In genomic region chr9:74277752-74278385, GRCm38 (mm10) we compare ENCODE assay signal across 13 mouse cellular contexts.
A peak's percentile ranks its signal among the peaks of the same experiment; 100 is the strongest.
DNase-seq lines count a peak whose midpoint lies in the region; ATAC-seq lines count a peak whose summit lies in the region.
"Had no signal": no experiment of that assay in that cellular context is flagged by ENCODE, and none has a peak within 500 bp of the region (broad histone marks: within the 10 kb centered on the region; RNA-seq: fewer than 3 reads in every experiment).

No protein-coding gene starts in this region.

- peak overlapping the region; percentile 39 for H3K4me2 ChIP-seq in hindbrain, embryonic 14.5 days (replicated peaks)
- peak overlapping the region; percentile 48 for H3K4me2 ChIP-seq in midbrain, embryonic 16.5 days (ENCODE audit: low read length)
- H3K4me2 ChIP-seq: heart, embryonic 13.5 days; kidney, embryonic 15.5 days; limb, embryonic 12.5 days had no signal

- ATAC-seq in hindbrain, embryonic 14.5 days (ENCODE audit: low FRiP score) = peak; percentile 46; the same call in 1 of the 2 replicates
- ATAC-seq in midbrain, embryonic 16.5 days = peak; percentile 70
- ATAC-seq: CD4-positive, CD25-positive, alpha-beta regulatory T cell, adult 4 months had no signal

- DNase-seq in brain, embryonic 18.5 days (ENCODE audit: low read depth, low spot score) = peak; percentile 18
- peak; percentile 44 for DNase-seq in embryo, embryonic 9.5 days (ENCODE audit: extremely low spot score)
- DNase-seq in hindbrain, embryonic 14.5 days (ENCODE audit: low spot score) = peak; percentile 61
- DNase-seq in thymus, postnatal 10 days (ENCODE audit: low spot score in 2 of 2) = no peak
- no peak for DNase-seq in yolk sac, embryonic 10.5 days (ENCODE audit: low spot score)
- no peak for DNase-seq in cerebellum, postnatal 25 days
- no peak for DNase-seq in kidney, postnatal 36 days
- DNase-seq: gastrocnemius, postnatal 10 days had no signal

- no peak overlapping the region for H3K9ac ChIP-seq in hindbrain, embryonic 14.5 days
- no peak overlapping the region for H3K9ac ChIP-seq in midbrain, embryonic 16.5 days (ENCODE audit: low read depth, low read length)
- H3K9ac ChIP-seq: heart, embryonic 13.5 days; kidney, embryonic 15.5 days; limb, embryonic 12.5 days had no signal

- no peaks in the 10 kb centered on the region for H3K27me3 ChIP-seq in hindbrain, embryonic 14.5 days (ENCODE audit: control insufficient read depth, insufficient read depth, low read length)
- H3K27me3 ChIP-seq in midbrain, embryonic 16.5 days (ENCODE audit: control insufficient read depth, insufficient read depth, low read depth, low read length) = no peaks in the 10 kb centered on the region
- H3K27me3 ChIP-seq: kidney, embryonic 15.5 days; limb, embryonic 12.5 days had no signal

- peaks cover 21% of the 10 kb centered on the region for H3K4me1 ChIP-seq in hindbrain, embryonic 14.5 days (replicated peaks; ENCODE audit: control insufficient read depth, insufficient read depth, low read length)
- peaks cover 18% of the 10 kb centered on the region for H3K4me1 ChIP-seq in midbrain, embryonic 16.5 days (ENCODE audit: control insufficient read depth, insufficient read depth, low read length)
- H3K4me1 ChIP-seq: limb, embryonic 12.5 days had no signal

- H3K9me3 ChIP-seq in hindbrain, embryonic 14.5 days (ENCODE audit: control insufficient read depth, low read length) = no peaks in the 10 kb centered on the region
- no peaks in the 10 kb centered on the region for H3K9me3 ChIP-seq in midbrain, embryonic 16.5 days (replicated peaks; ENCODE audit: control insufficient read depth, low read length, poor library complexity, severe bottlenecking)
- H3K9me3 ChIP-seq: heart, embryonic 13.5 days; kidney, embryonic 15.5 days; limb, embryonic 12.5 days had no signal

- 10% methylated on average over 14 of the region's 14 CpGs for WGBS in hindbrain, embryonic 14.5 days
- WGBS in midbrain, embryonic 16.5 days = 15% methylated on average over 14 of the region's 14 CpGs

- no peak overlapping the region for H3K4me3 ChIP-seq in hindbrain, embryonic 14.5 days (replicated peaks; ENCODE audit: low read length)
- 0 out of 2 replicates have a peak overlapping the region, but pooled peaks have one; percentile 6 for H3K4me3 ChIP-seq in midbrain, embryonic 16.5 days (ENCODE audit: low read depth, low read length)
- H3K4me3 ChIP-seq: heart, embryonic 13.5 days; kidney, embryonic 15.5 days; limb, embryonic 12.5 days had no signal

- H3K27ac ChIP-seq in hindbrain, embryonic 14.5 days = peak overlapping the region; percentile 9; the same call in 1 of the 2 replicates
- no peak overlapping the region for H3K27ac ChIP-seq in midbrain, embryonic 16.5 days (ENCODE audit: low read length)
- H3K27ac ChIP-seq: heart, embryonic 13.5 days; kidney, embryonic 15.5 days; limb, embryonic 12.5 days had no signal

- no peaks in the 10 kb centered on the region for H3K36me3 ChIP-seq in hindbrain, embryonic 14.5 days (replicated peaks; ENCODE audit: control insufficient read depth, insufficient read depth)
- no peaks in the 10 kb centered on the region for H3K36me3 ChIP-seq in midbrain, embryonic 16.5 days (ENCODE audit: control insufficient read depth, insufficient read depth, low read length)
- H3K36me3 ChIP-seq: heart, embryonic 13.5 days; kidney, embryonic 15.5 days; limb, embryonic 12.5 days had no signal

Comparison
In these comparisons a context has a peak if more than half of its experiments do, and no peak if none do; other contexts are left out.
1. DNase-seq: peak in brain, embryonic 18.5 days (single experiment), embryo, embryonic 9.5 days (single experiment) and hindbrain, embryonic 14.5 days (single experiment); none in thymus, postnatal 10 days (0 of 2), yolk sac, embryonic 10.5 days (single experiment), cerebellum, postnatal 25 days (0 of 2) and kidney, postnatal 36 days (0 of 2).